Mouse (Mus musculus) erythroblast, embryonic 14.5 days (primary cell): ENCODE results near the gene Glb1l2.

ENCODE experiments used
- GATA1 ChIP-seq: IDR thresholded peaks from 2 replicates; pipeline ENCODE4 v1.6.1; 2012; ENCODE audit warnings: low read length, inconsistent platforms, mixed read lengths
- TAL1 ChIP-seq: IDR thresholded peaks from 3 replicates; pipeline ENCODE4 v1.6.1; 2012; ENCODE audit warnings: low read length, inconsistent platforms, mixed read lengths

- TF ChIP-seq GATA1: no peak
- TF ChIP-seq TAL1: no peak
Observed at GRCm38 (mm10) chr9:26760081-26760480, 46.2 kb downstream of the Glb1l2 start.
